11 mouse cellular contexts compared by ENCODE assay signal in genomic region chr6:31077216-31077615, GRCm38 (mm10).
DNase-seq lines count a peak whose midpoint lies in the region; ATAC-seq and TF ChIP-seq lines count a peak whose summit lies in the region.
"Had no signal": no experiment of that assay in that cellular context is flagged by ENCODE, and none has a peak within 500 bp of the region (broad histone marks: within the 10 kb centered on the region; RNA-seq: fewer than 3 reads in every experiment).

No protein-coding gene starts in this region.

- H3K9me3 ChIP-seq in intestine, embryonic 16.5 days (ENCODE audit: control insufficient read depth, low read length), result no peaks in the 10 kb centered on the region
- no peaks in the 10 kb centered on the region for H3K9me3 ChIP-seq in forebrain, postnatal 0 days (ENCODE audit: low read length)
- H3K9me3 ChIP-seq: hindbrain, embryonic 13.5 days; midbrain, embryonic 13.5 days had no signal

- H3K4me3 ChIP-seq in left cerebral cortex, adult 2 months, result no peak overlapping the region
- H3K4me3 ChIP-seq in intestine, embryonic 16.5 days (ENCODE audit: low read length), result no peak overlapping the region
- H3K4me3 ChIP-seq in forebrain, postnatal 0 days (ENCODE audit: low read depth, low read length), result no peak overlapping the region
- H3K4me3 ChIP-seq: hindbrain, embryonic 13.5 days; midbrain, embryonic 13.5 days had no signal

- H3K9ac ChIP-seq in intestine, embryonic 16.5 days (ENCODE audit: low read depth, low read length), result no peak overlapping the region
- no peak overlapping the region for H3K9ac ChIP-seq in forebrain, postnatal 0 days
- H3K9ac ChIP-seq: hindbrain, embryonic 13.5 days; midbrain, embryonic 13.5 days had no signal

- no peaks in the 10 kb centered on the region for H3K36me3 ChIP-seq in intestine, embryonic 16.5 days (ENCODE audit: control insufficient read depth, insufficient read depth, low read length)
- H3K36me3 ChIP-seq in forebrain, postnatal 0 days (ENCODE audit: insufficient read depth), result no peaks in the 10 kb centered on the region
- H3K36me3 ChIP-seq: hindbrain, embryonic 13.5 days; midbrain, embryonic 13.5 days had no signal

- H3K27ac ChIP-seq in left cerebral cortex, adult 2 months, result peak overlapping the region; percentile 63
- H3K27ac ChIP-seq in intestine, embryonic 16.5 days (ENCODE audit: low read length), result peak overlapping the region; percentile 79
- H3K27ac ChIP-seq in forebrain, postnatal 0 days (ENCODE audit: low read depth, low read length), result no peak overlapping the region
- H3K27ac ChIP-seq: hindbrain, embryonic 13.5 days; midbrain, embryonic 13.5 days had no signal

- H3K27me3 ChIP-seq in intestine, embryonic 16.5 days (replicated peaks; ENCODE audit: control insufficient read depth, insufficient read depth, low read length), result no peaks in the 10 kb centered on the region
- no peaks in the 10 kb centered on the region for H3K27me3 ChIP-seq in forebrain, postnatal 0 days (ENCODE audit: insufficient read depth, low read length)
- H3K27me3 ChIP-seq: hindbrain, embryonic 13.5 days; midbrain, embryonic 13.5 days had no signal

- peak; percentile 27 for ATAC-seq in common myeloid progenitor, adult 5-6 weeks (replicated peaks; ENCODE audit: low read depth, poor library complexity, severe bottlenecking)
- ATAC-seq in intestine, embryonic 16.5 days, result no peak
- ATAC-seq in forebrain, postnatal 0 days, result no peak
- ATAC-seq: midbrain, embryonic 13.5 days had no signal

- no peak for DNase-seq in left cerebral cortex, adult 2 months (ENCODE audit: extremely low spot score in 1 of 2, low spot score in 2 of 2)
- DNase-seq in left cerebral cortex, adult 8-10 months (ENCODE audit: low spot score in 2 of 2), result no peak
- DNase-seq in CD4-positive, CD25-positive, alpha-beta regulatory T cell, adult 2 months (ENCODE audit: low read depth, low spot score), result peak; percentile 36
- DNase-seq in ovary, postnatal 14 days (ENCODE audit: low spot score), result no peak
- no peak for DNase-seq in forebrain, postnatal 0 days
- DNase-seq: cerebellum, adult 9-11 months; kidney, postnatal 4 days had no signal

- 61% methylated on average over 9 of the region's 9 CpGs for WGBS in intestine, embryonic 16.5 days
- WGBS in forebrain, postnatal 0 days, result 76% methylated on average over 9 of the region's 9 CpGs

- no peak for TF ChIP-seq CTCF in left cerebral cortex, adult 2 months (IDR thresholded peaks at IDR 0.05)
- TF ChIP-seq CTCF in forebrain, postnatal 0 days (IDR thresholded peaks at IDR 0.05; ENCODE audit: low read depth), result no peak

- intact Hi-C loops in left cerebral cortex, adult 2 months (cut with DNase I), result loop anchor here (5.0 kb wide), 2 partner anchors 80 to 100 kb away; no protein-coding TSS in a partner anchor

- H3K4me1 ChIP-seq in intestine, embryonic 16.5 days (ENCODE audit: control insufficient read depth, insufficient read depth, low read length), result peaks cover 38% of the 10 kb centered on the region
- H3K4me1 ChIP-seq in forebrain, postnatal 0 days (ENCODE audit: insufficient read depth), result no peaks in the 10 kb centered on the region

- no peak overlapping the region for H3K4me2 ChIP-seq in intestine, embryonic 16.5 days (ENCODE audit: low read depth, low read length)
- no peak overlapping the region for H3K4me2 ChIP-seq in forebrain, postnatal 0 days (ENCODE audit: low read depth)
- H3K4me2 ChIP-seq: hindbrain, embryonic 13.5 days; midbrain, embryonic 13.5 days had no signal
